Mouse (Mus musculus): ENCODE results near the gene Sec63. TPM values are rescaled to one million over a fixed set of nuclear protein-coding genes. Genes with fewer than 3 reads are reported as not detected.

Sec63 gene
- polyA plus RNA-seq, 1 experiment from 2014 or later, result 23.0 TPM

DNA sequence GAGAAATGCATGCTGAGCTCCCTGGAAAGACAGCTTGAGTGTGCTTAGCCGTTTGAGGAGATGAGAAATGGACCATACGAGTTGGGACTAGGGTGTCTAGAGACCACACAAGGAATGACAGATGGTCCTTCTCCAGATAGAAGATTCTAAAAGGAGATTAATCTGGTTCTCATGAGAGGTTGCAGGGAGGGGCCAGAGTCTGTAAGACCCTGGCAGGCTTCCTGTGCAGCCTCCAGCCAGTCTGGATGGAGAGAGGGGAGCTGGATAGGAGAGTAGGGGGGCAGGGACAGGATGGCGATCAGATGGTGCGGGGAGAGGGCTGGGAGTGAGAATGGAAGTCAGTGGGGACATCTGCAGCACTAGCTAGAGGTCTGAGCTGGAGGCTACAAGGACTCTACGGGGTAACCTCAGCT lies 118.0 kb downstream of the Sec63 start:
- H3K27me3 ChIP-seq (replicated peaks; ENCODE audit: control insufficient read depth, insufficient read depth, low read length), result no peaks in the 10 kb centered on the region
- WGBS, result 79% methylated on average over 5 of the region's 5 CpGs
- no peak overlapping the region for H3K9ac ChIP-seq (ENCODE audit: low read length)
- no peak for DNase-seq (ENCODE audit: low spot score)
- no peak for ATAC-seq
- H3K9me3 ChIP-seq (replicated peaks; ENCODE audit: control insufficient read depth, low read length), result no peaks in the 10 kb centered on the region
- H3K4me1 ChIP-seq (ENCODE audit: control insufficient read depth, insufficient read depth, low read length), result no peaks in the 10 kb centered on the region
- H3K4me3 ChIP-seq (ENCODE audit: low read depth, low read length), result no peak overlapping the region
- H3K27ac ChIP-seq (ENCODE audit: low read depth, low read length), result no peak overlapping the region
- H3K36me3 ChIP-seq (ENCODE audit: control insufficient read depth, insufficient read depth, low read length), result no peaks in the 10 kb centered on the region
- H3K4me2 ChIP-seq (ENCODE audit: low read length), result no peak overlapping the region

DNA sequence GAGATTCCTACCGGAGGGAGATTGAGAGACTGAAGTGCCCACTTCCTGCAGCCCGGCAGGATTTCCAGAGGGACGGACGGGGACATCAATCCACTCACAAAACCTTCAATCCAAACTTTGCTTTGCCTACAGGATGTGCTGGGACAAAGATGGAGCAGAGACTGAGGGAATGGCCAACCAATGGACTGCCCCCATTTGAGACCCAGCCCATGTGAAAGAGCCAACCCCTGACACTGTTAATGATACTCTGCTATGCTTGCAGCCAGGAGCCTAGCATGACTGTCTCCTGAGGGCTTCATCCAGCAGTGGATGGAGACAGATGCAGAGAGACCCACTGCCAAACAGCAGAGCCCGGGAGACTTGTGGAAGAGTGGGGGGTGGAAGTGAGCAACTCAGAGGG lies 118.4 kb downstream of the Sec63 start:
- H3K9ac ChIP-seq (ENCODE audit: low read length), result no peak overlapping the region
- no peak for DNase-seq (ENCODE audit: low spot score)
- 92% methylated on average over 5 of the region's 5 CpGs for WGBS

More for the DNA sequence above, 118.4 kb downstream of the Sec63 start:
- H3K27ac ChIP-seq (ENCODE audit: low read depth, low read length), result no peak overlapping the region
- no peaks in the 10 kb centered on the region for H3K4me1 ChIP-seq (ENCODE audit: control insufficient read depth, insufficient read depth, low read length)
- no peak overlapping the region for H3K4me2 ChIP-seq (ENCODE audit: low read length)
- H3K4me3 ChIP-seq (ENCODE audit: low read depth, low read length), result no peak overlapping the region
- no peak for ATAC-seq
- H3K27me3 ChIP-seq (replicated peaks; ENCODE audit: control insufficient read depth, insufficient read depth, low read length), result no peaks in the 10 kb centered on the region
- no peaks in the 10 kb centered on the region for H3K9me3 ChIP-seq (replicated peaks; ENCODE audit: control insufficient read depth, low read length)
- H3K36me3 ChIP-seq (ENCODE audit: control insufficient read depth, insufficient read depth, low read length), result no peaks in the 10 kb centered on the region

Other genes with a start within 250 kb of the Sec63 start
- gene Nr2e1, start 177.9 kb upstream of the Sec63 start, polyA plus RNA-seq (2014; fragmentation: Nextera tagmentation; extraction: Ambion mirVana), result 33.2 and 39.4 TPM in 2 replicates
- gene Ostm1, start 177.7 kb upstream of the Sec63 start, polyA plus RNA-seq (2014; fragmentation: Nextera tagmentation; extraction: Ambion mirVana), result 54.2 and 54.9 TPM in 2 replicates
- 4.9 and 9.0 TPM in 2 replicates for gene Scml4, start 98.9 kb downstream of the Sec63 start, polyA plus RNA-seq (2014; fragmentation: Nextera tagmentation; extraction: Ambion mirVana)